Mouse (Mus musculus) midbrain, embryonic 13.5 days (tissue): ENCODE measurements at regions not wholly inside any gene's neighbourhood (a gene's known extent, or its start where the extent isn't known, plus 50 kb on each side); places are given as distances from the start of the nearest gene placed in this dataset.
"Not testable (repeated sequence)": the region's sequence is repeated elsewhere in the genome, so short reads cannot be mapped to it uniquely, and the experiment has no call there.

Source experiments
- ATAC-seq: fragments of 200-750 bp; cut with Nextera tagmentation; 2 replicates; pipeline ENCODE4 v1.8.0; 2017; ENCODE audit warnings: mild to moderate bottlenecking, moderate TSS enrichment, moderate library complexity
- H3K27ac ChIP-seq: fragments of 300-500 bp; sonication (generic); 2 replicates; pipeline ENCODE4 v1.5.1; 2015; ENCODE audit warnings: inconsistent platforms, mild to moderate bottlenecking, moderate library complexity
- H3K27me3 ChIP-seq: fragments of 300-500 bp; sonication (generic); 2 replicates; pipeline ENCODE4 v1.6.1; 2015; ENCODE audit warnings: mild to moderate bottlenecking, inconsistent platforms
- H3K36me3 ChIP-seq: fragments of 300-500 bp; sonication (generic); 2 replicates; pipeline ENCODE4 v1.6.1; 2015; ENCODE audit warnings: mild to moderate bottlenecking, inconsistent platforms
- H3K4me1 ChIP-seq: fragments of 300-500 bp; sonication (generic); replicated peaks from 2 replicates; pipeline ENCODE4 v1.6.1; 2015; ENCODE audit warnings: inconsistent platforms
- H3K4me2 ChIP-seq: fragments of 300-500 bp; sonication (generic); replicated peaks from 2 replicates; pipeline ENCODE4 v1.6.1; 2015; ENCODE audit warnings: moderate library complexity, mild to moderate bottlenecking, inconsistent platforms
- H3K4me3 ChIP-seq: fragments of 300-500 bp; sonication (generic); replicated peaks from 2 replicates; pipeline ENCODE4 v1.5.1; 2015; ENCODE audit warnings: mild to moderate bottlenecking, inconsistent platforms
- H3K9ac ChIP-seq: fragments of 300-500 bp; sonication (generic); replicated peaks from 2 replicates; pipeline ENCODE4 v1.6.1; 2015; ENCODE audit warnings: mild to moderate bottlenecking, inconsistent platforms
- H3K9me3 ChIP-seq: fragments of 300-500 bp; sonication (generic); 2 replicates; pipeline ENCODE4 v1.6.1; 2016; ENCODE audit warnings: mild to moderate bottlenecking, inconsistent platforms
- WGBS: fragments of 180-500 bp; shearing (Covaris S2); methylation state at CpG from one replicate; pipeline ENCODE4 v1.1.7; 2015; 5-methylcytosine and 5-hydroxymethylcytosine counted together

DNA sequence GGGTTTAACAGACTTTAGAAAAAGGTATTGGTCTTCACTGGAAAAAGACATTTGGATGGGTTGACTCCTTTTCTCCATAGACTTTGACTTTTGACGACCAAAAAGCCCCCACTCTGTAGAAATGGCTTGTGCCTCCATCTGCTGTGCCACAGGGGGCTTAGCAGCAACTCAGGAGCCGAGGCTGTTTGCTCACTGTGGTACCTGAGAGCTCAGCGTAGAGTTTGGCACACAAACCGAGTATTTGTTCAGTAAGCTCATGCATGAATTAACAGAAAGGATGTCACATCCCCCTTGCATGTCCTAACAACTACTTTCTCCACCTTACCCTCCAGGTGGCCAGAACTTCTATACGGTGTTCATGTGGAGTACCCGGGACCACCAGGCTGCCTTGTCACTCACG, 149.7 kb upstream of the Map1b start:
- H3K27me3 ChIP-seq: no peaks in the 10 kb centered on the region
- H3K9ac ChIP-seq: no peak overlapping the region
- no peaks in the 10 kb centered on the region for H3K9me3 ChIP-seq
- no peak for ATAC-seq
- H3K36me3 ChIP-seq: no peaks in the 10 kb centered on the region
- H3K27ac ChIP-seq: no peak overlapping the region
- 72% methylated on average over 7 of the region's 7 CpGs for WGBS
- H3K4me2 ChIP-seq: no peak overlapping the region
- H3K4me3 ChIP-seq: no peak overlapping the region
- H3K4me1 ChIP-seq: peaks cover 3% of the 10 kb centered on the region

DNA sequence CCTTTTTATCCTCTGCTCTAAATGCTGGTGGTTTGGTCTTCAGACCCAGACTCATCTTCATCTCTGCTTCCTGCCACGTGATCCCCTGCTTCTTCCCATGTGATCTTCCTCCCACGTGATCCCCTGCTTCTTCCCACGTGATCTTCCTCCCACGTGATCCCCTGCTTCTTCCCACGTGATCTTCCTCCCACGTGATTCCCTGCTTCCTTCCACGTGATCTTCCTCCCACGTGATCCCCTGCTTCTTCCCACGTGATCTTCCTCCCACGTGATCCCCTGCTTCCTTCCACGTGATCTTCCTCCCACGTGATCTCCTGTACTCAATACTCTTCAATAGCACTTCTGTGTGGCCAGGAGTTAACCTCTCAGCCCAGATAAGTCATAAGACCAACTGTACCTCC, 147.1 kb upstream of the Map1b start:
- H3K36me3 ChIP-seq, ATAC-seq, H3K4me1 ChIP-seq, H3K4me3 ChIP-seq, H3K27ac ChIP-seq, H3K9ac ChIP-seq, H3K4me2 ChIP-seq, H3K9me3 ChIP-seq, H3K27me3 ChIP-seq: not testable (repeated sequence)
- WGBS: 92% methylated on average over 12 of the region's 12 CpGs

DNA sequence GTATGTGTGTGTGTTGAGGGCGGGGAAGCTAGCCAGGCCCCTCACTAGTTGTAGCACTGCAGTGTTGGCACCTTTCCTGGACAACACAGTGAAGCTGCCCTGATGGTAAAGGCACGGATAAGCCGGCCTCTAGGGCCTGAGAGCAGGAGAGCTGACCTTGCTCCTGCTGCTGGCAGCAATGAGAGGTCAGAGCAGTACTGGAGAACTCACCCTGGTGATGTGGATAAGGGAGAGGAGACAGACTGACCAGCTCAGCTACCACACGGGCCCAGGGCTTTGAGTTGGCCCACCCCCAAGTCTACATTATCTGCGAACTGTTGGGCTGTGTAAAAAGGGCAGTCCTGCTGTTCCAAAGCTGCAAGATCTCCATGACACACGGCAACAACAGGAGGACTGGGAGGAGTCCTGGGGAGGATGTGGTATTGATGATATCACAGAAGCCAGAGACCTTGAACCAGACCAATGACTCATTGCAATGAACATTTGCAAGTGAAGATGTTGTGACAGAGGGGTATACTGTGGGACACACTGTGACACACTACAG, 131.4 kb upstream of the Map1b start:
- Histone ChIP-seq H3K4me3 (no peak overlapping the region), H3K9ac (no peak overlapping the region), H3K4me2 (no peak overlapping the region), H3K27ac (no peak overlapping the region), H3K36me3 (no peaks in the 10 kb centered on the region), H3K27me3 (no peaks in the 10 kb centered on the region), H3K9me3 (no peaks in the 10 kb centered on the region), H3K4me1 (peaks cover 22% of the 10 kb centered on the region)
- WGBS: 71% methylated on average over 6 of the region's 6 CpGs
- ATAC-seq: no peak

DNA sequence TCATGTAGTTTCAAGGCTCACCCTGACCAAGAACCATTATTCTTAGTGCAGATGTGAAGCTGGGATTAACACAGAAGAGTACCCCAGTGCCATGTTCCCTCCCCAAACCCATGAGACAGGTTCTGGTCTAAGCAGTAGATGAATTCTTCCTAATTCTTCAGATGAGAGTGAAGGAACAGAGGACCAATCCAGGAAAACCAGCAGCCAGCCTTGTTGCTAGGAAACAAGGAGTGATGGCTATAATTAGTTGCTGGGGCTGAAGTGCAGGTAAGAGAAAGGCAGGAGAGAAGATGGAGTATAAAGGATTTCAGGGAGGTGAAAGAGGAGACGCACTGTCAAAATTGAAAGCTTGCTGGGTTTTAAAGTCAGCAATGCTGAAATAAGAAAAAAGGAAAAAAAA, 128.4 kb upstream of the Map1b start:
- ATAC-seq: no peak
- H3K9me3 ChIP-seq: no peaks in the 10 kb centered on the region
- no peaks in the 10 kb centered on the region for H3K27me3 ChIP-seq
- peaks cover 33% of the 10 kb centered on the region for H3K4me1 ChIP-seq
- peak overlapping the region; percentile 52 for H3K27ac ChIP-seq
- 66% methylated on average over 1 of the region's 1 CpGs for WGBS
- no peak overlapping the region for H3K9ac ChIP-seq
- H3K4me3 ChIP-seq: no peak overlapping the region
- H3K36me3 ChIP-seq: no peaks in the 10 kb centered on the region
- no peak overlapping the region for H3K4me2 ChIP-seq

DNA sequence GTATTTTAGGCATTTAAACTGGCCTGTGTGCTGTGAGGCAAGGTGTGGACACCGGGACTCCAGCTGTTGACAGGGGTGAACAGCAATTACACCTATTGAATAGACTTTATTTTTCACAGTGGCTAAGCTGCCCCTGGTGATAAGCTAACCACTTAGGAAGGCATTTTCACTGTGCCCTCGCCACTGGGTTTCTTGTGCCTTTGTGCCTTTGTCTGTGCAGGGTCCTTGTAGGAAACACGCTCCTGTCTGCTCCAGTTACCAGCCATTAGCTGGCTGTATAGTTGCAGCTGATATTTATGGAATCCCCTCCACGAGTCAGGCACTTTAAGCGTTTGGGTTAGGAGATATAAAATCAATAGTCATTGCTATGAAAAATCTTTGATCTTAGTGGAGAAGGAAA, 126.5 kb upstream of the Map1b start:
- Histone ChIP-seq H3K9ac (no peak overlapping the region), H3K27me3 (no peaks in the 10 kb centered on the region), H3K36me3 (no peaks in the 10 kb centered on the region), H3K4me1 (peaks cover 33% of the 10 kb centered on the region), H3K4me3 (no peak overlapping the region), H3K27ac (peak overlapping the region; percentile 41), H3K9me3 (no peaks in the 10 kb centered on the region), H3K4me2 (no peak overlapping the region)
- WGBS: 33% methylated on average over 5 of the region's 5 CpGs
- no peak for ATAC-seq

DNA sequence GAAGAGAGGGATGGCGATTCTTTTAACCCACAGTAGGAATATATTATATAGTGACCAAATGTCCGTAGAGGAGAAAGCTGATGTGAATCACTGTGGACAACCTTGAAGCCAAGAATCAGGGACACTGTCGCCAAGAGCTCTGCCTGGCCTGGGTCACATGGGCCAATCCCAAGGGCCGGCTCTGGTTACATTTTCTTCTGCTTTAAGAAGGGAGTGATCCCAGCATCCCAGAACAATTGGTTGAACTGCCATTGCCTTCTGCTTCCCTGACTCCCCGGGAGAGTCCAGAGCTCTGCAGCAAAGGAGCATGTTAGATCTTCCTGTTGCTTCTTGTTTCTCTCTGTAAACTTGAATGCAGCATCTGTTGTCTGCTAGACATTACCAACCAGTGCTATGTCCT, 126.0 kb upstream of the Map1b start:
- peaks cover 33% of the 10 kb centered on the region for H3K4me1 ChIP-seq
- H3K4me3 ChIP-seq: no peak overlapping the region
- H3K9me3 ChIP-seq: no peaks in the 10 kb centered on the region
- no peak overlapping the region for H3K9ac ChIP-seq
- no peaks in the 10 kb centered on the region for H3K36me3 ChIP-seq
- no peaks in the 10 kb centered on the region for H3K27me3 ChIP-seq
- peak overlapping the region; percentile 41 for H3K27ac ChIP-seq
- 38% methylated on average over 5 of the region's 5 CpGs for WGBS
- no peak for ATAC-seq
- H3K4me2 ChIP-seq: no peak overlapping the region

DNA sequence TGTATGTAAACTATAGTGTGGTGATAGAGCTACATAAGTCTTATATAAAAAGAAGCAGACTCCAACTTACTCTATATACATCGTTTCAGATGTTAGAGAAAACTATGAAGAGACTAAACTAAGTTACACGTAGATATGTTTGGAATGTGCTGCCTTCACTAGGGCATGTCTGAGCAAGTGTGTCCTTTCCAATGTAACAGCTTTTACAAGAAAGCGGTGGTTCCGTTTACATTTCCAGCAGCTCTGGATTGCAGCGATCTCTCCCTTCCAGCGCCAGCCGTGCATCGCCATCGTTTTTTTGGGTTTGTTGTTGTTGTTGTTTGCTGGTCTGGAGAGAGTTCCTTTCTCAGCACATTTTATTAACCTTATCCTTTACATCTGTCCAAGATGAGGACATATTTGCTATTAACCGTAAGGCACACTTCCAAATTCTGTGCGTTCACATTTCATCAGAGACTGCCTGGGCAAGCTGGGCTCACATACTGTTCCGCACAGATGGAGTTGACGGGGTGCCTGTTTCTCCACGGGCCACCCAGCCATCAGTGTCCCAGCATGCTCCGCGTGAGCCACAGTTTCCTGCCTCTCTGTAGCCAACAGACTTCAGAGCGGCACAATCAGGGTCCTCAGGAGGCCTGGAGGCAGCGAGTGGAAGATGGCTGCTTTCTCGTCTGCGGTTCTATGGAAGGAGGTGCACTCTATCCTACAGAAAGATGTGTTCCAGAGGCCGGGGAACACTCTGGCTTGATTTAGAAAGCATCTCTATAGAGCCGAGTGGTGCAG, 125.2 kb upstream of the Map1b start:
- Histone ChIP-seq H3K9me3 (no peaks in the 10 kb centered on the region), H3K27ac (no peak overlapping the region), H3K4me3 (no peak overlapping the region), H3K36me3 (no peaks in the 10 kb centered on the region), H3K4me1 (peaks cover 33% of the 10 kb centered on the region), H3K9ac (no peak overlapping the region), H3K27me3 (no peaks in the 10 kb centered on the region), H3K4me2 (no peak overlapping the region)
- 82% methylated on average over 22 of the region's 22 CpGs for WGBS
- ATAC-seq: no peak

DNA sequence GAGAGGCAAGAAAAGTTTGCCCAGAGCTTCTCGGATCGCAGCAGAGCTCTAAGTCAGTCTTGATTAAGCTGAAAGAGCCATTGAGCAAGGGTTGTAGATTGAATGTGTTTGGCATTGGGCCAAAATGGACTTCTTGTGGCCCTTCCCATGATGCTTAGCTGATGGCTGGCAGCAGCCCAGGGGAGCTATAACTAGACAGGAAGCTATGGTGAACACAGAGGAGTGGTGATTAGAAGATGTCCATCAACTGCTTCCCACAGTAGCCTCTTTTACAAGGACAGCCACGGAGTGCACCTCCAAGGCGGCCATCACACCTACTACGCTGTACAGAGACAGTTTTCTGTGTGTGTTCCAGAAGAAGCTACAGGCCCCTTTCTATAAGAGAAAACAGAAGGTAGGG, 116.4 kb upstream of the Map1b start:
- H3K27me3 ChIP-seq: no peaks in the 10 kb centered on the region
- no peaks in the 10 kb centered on the region for H3K4me1 ChIP-seq
- H3K9ac ChIP-seq: no peak overlapping the region
- WGBS: 94% methylated on average over 5 of the region's 5 CpGs
- no peaks in the 10 kb centered on the region for H3K36me3 ChIP-seq
- ATAC-seq: no peak
- no peak overlapping the region for H3K4me2 ChIP-seq
- H3K9me3 ChIP-seq: no peaks in the 10 kb centered on the region
- H3K27ac ChIP-seq: no peak overlapping the region
- no peak overlapping the region for H3K4me3 ChIP-seq

DNA sequence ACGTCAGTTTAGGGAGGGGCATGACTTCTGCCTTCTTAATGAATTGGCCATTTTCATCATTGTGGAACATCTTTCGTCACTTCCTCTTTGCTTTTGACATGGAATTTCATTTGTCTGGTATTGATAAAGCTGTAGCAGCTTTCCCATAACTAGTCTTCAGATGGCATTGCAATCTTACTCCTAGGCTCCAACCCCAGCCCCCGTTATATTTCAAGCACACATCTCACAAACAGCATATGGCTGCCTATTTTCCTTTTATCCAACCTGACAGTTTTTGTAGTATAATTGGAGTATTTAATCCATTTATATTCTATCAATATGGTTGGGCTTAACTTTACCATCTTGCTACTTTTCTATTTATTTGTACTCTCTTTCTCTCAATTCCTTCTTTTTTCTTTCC, 114.5 kb upstream of the Map1b start:
- H3K4me2 ChIP-seq: no peak overlapping the region
- no peak overlapping the region for H3K4me3 ChIP-seq

DNA sequence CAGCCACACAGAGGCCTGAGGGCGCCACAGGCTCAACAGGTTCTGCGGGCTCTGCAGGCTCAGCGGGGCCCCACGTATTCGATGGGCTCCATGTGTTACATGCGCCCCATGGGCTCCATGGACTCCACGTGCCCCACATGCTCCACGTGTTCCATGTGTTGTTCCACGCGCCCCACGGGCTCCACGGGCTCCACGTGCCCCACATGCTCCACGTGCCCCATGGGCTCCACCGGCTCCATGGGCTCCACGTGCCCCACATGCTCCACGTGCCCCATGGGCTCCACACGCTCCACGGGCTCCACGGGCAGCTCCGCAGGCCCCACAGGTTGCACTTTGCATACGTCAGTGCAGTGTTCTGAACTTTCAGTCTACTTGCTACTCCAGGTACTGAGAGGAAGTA, 114.0 kb upstream of the Map1b start:
- WGBS: 96% methylated on average over 22 of the region's 22 CpGs
- Histone ChIP-seq H3K4me3 (no peak overlapping the region), H3K9ac (no peak overlapping the region), H3K27ac (no peak overlapping the region), H3K9me3 (no peaks in the 10 kb centered on the region), H3K36me3 (no peaks in the 10 kb centered on the region), H3K4me2 (no peak overlapping the region), H3K27me3 (no peaks in the 10 kb centered on the region), H3K4me1 (no peaks in the 10 kb centered on the region)
- ATAC-seq: no peak

More for the DNA sequence above, 114.5 kb upstream of the Map1b start:
- Histone ChIP-seq H3K36me3 (no peaks in the 10 kb centered on the region), H3K27ac (no peak overlapping the region), H3K9me3 (no peaks in the 10 kb centered on the region), H3K27me3 (no peaks in the 10 kb centered on the region), H3K4me1 (no peaks in the 10 kb centered on the region), H3K9ac (no peak overlapping the region)
- 90% methylated on average over 3 of the region's 3 CpGs for WGBS
- ATAC-seq: no peak

DNA sequence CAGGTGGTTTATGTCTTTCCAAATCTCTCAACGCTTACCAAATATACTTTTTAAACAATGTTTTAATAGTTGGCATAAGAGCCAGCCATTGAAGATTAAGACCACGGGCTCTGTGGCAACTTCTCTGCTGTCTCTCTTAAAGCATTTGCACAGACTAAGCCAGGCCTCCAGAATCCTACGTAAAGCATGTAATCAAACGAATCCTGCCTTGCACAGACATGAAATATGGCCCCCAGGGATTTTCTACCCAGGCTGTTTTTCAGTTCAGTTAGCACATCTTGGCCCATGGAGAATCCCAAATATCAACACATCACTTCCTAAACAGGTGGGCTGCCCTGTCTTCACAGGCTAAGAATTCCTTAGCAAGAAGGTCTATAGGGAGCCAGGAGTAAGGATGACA, 108.9 kb upstream of the Map1b start:
- WGBS: 83% methylated on average over 4 of the region's 4 CpGs
- H3K9ac ChIP-seq: no peak overlapping the region
- no peak overlapping the region for H3K4me2 ChIP-seq
- no peak overlapping the region for H3K4me3 ChIP-seq
- no peaks in the 10 kb centered on the region for H3K27me3 ChIP-seq
- no peaks in the 10 kb centered on the region for H3K4me1 ChIP-seq
- no peaks in the 10 kb centered on the region for H3K36me3 ChIP-seq
- no peak for ATAC-seq
- H3K9me3 ChIP-seq: no peaks in the 10 kb centered on the region; the same call in 1 of the 2 replicates
- no peak overlapping the region for H3K27ac ChIP-seq

DNA sequence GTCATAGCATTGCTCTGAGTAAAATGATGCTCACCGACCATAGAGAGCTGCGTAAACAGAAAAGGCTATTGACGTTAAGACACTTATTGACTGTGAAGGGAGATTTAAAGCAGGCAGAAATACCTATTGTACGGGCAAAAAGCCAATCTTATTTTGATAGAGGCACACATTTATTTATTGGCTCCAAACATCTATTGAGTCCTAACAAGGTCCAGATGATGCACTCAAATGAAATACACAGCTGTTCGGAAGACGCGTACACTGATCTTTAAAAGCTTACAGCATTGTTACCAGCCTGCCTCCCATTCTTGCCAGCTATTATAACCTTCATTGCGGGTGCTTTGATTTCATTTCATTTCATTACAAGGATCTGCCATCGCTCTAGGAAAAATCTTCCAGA, 102.0 kb upstream of the Map1b start:
- 83% methylated on average over 9 of the region's 9 CpGs for WGBS
- Histone ChIP-seq H3K27me3 (no peaks in the 10 kb centered on the region), H3K9ac (no peak overlapping the region), H3K4me2 (no peak overlapping the region), H3K36me3 (no peaks in the 10 kb centered on the region), H3K9me3 (no peaks in the 10 kb centered on the region; the same call in 1 of the 2 replicates), H3K4me3 (no peak overlapping the region), H3K4me1 (0 out of 2 replicates have a peak, but pooled peaks cover 4% of the 10 kb centered on the region), H3K27ac (no peak overlapping the region)
- no peak for ATAC-seq

DNA sequence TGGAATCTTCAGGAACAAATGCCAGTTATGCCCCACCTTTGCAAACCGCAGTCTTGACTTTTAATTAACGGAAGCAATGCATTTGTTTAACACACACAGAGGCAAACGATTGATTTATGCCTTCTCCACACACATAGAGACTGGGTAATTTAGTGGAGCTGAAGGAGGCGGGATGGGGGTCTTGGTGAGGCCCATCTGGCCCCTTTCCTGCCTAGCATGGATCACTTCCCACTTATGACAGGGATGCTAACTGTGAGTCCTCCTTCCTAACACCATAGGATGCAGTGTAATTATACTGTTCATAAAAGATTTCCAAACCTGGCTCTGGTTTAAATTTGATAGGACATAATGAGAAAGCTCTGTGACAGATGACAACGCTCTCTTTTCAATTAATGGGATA, 101.1 kb upstream of the Map1b start:
- no peaks in the 10 kb centered on the region for H3K9me3 ChIP-seq
- no peaks in the 10 kb centered on the region for H3K27me3 ChIP-seq
- H3K27ac ChIP-seq: no peak overlapping the region
- no peak overlapping the region for H3K4me2 ChIP-seq
- no peak for ATAC-seq
- 88% methylated on average over 5 of the region's 5 CpGs for WGBS
- H3K4me1 ChIP-seq: 0 out of 2 replicates have a peak, but pooled peaks cover 4% of the 10 kb centered on the region
- H3K4me3 ChIP-seq: no peak overlapping the region
- no peaks in the 10 kb centered on the region for H3K36me3 ChIP-seq
- H3K9ac ChIP-seq: no peak overlapping the region
